Mouse (Mus musculus) bone marrow macrophage, adult 2 months (primary cell): ENCODE data around the gene Arl5c. TPM values are rescaled to one million over a fixed set of nuclear protein-coding genes. Genes with fewer than 3 reads are reported as not detected.

ENCODE experiments used
- H3K27ac ChIP-seq: 2 replicates; pipeline ENCODE4 v1.5.1; 2012; ENCODE audit warnings: low read depth, low read length; ENCODE audit not compliant: insufficient read depth
- H3K4me1 ChIP-seq: 2 replicates; pipeline ENCODE4 v1.6.1; 2012; ENCODE audit warnings: low read length; ENCODE audit not compliant: control insufficient read depth, insufficient read depth
- H3K4me3 ChIP-seq: 2 replicates; pipeline ENCODE4 v1.5.1; 2012; ENCODE audit warnings: mild to moderate bottlenecking, low read length, moderate library complexity; ENCODE audit not compliant: insufficient read depth
- CTCF ChIP-seq: IDR thresholded peaks from 2 replicates; pipeline ENCODE4 v1.5.1; 2012; ENCODE audit warnings: low read depth, mild to moderate bottlenecking, low read length, moderate library complexity
- POLR2A ChIP-seq: IDR thresholded peaks from 2 replicates; pipeline ENCODE4 v1.6.1; 2012; ENCODE audit warnings: mild to moderate bottlenecking, low read depth, low read length, borderline replicate concordance
- polyA plus RNA-seq: library from polyadenylated mRNA; stranded (reverse); fragments of >200 nt; gene quantifications from 2 replicates; pipeline ENCODE4 v1.2.4, GENCODE M21; 2012; ENCODE audit not compliant: missing spikeins, insufficient read depth, insufficient read length

The Arl5c gene
- polyA plus RNA-seq = 128 and 134 TPM in 2 replicates

DNA sequence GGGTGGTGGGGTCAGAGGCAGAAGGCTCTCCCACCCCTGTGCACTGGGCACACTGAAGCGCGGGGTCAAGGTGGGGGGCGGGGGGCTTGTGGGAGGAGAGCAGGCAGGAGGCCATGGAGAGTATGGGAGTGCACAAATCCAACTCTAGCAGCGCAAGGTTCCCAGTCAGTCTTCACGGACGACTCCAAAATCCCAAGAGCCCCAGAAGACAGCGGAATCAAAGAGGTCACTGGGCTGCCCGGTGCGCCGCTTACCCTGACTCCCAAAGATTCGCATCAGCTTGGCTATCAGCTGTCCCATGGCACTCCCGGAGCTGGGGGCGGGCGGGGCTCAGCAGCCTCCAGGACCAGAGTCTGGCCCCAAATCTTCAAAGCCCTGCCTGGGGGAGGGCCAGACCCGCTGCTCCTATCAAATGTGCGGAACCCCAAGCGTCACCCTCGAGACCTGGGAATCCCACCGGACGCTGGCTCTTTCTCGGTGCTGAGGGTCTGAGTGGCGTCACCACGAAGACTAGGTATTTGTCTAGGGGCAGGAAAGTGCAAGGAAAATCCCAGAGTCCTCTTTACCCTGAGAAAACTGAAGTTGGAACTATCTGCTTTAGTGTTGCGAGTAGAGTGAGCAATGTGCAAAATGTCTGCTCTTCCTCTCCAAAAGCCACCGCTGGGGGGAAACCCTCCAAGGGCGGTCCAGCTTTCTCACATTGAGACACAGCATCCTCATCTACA is at the start of gene Arl5c:
Gene Arl5c (minus strand): TSS at position 618 of the 725 bp plus-strand sequence.
- TF ChIP-seq POLR2A (no peak), CTCF (no peak; the same call in 1 of the 2 replicates)
- H3K4me3 ChIP-seq = peak within 1 kb of the TSS; percentile 76
- H3K27ac ChIP-seq = peak within 1 kb of the TSS; percentile 85
- peaks cover 49% of the 10 kb centered on the region for H3K4me1 ChIP-seq

DNA sequence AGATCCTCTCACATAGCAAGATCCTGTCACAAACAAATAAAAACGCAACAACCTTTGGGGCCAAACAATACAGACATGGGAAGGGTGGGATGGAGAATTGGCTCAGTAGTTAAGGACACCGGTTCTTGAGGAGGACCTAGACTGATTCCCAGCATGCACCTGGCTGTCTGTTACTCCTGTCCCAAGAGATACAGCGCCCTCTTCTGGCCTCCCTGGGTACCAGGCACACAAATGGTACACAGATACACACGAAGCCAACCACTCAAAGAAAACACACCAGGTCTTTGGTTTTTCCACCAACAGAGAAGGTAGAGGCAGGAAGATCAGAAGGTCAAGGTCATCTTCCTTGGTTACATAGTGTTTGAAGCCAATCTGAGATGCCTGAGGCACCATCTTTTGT is 49.6 kb upstream of the Arl5c start:
- Histone ChIP-seq H3K27ac (no peak overlapping the region), H3K4me3 (no peak overlapping the region), H3K4me1 (peaks cover 24% of the 10 kb centered on the region)
- TF ChIP-seq CTCF (peak; percentile 38; the same call in 1 of the 2 replicates), POLR2A (no peak)

DNA sequence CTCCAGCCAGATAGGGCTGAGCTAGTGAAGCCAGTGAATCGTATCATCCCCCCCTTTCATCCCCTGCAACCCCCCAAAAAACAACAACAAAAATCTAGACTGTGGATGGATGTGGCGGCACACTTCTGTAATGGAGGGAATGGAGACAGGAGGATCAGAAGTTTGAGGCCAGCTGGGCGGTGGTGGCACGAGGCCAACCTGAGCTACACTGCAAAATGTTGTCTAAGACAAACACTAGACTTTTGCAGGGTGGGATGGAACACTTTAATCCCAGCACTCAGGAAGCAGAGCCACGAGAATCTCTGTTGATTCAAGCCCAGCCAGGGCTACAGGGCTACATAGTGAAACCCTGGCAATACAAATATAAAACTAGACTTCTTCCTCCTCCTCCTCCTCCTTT is 48.1 kb upstream of the Arl5c start:
- TF ChIP-seq POLR2A (no peak), CTCF (no peak)
- H3K4me3 ChIP-seq = no peak overlapping the region
- H3K4me1 ChIP-seq = peaks cover 9% of the 10 kb centered on the region
- no peak overlapping the region for H3K27ac ChIP-seq

DNA sequence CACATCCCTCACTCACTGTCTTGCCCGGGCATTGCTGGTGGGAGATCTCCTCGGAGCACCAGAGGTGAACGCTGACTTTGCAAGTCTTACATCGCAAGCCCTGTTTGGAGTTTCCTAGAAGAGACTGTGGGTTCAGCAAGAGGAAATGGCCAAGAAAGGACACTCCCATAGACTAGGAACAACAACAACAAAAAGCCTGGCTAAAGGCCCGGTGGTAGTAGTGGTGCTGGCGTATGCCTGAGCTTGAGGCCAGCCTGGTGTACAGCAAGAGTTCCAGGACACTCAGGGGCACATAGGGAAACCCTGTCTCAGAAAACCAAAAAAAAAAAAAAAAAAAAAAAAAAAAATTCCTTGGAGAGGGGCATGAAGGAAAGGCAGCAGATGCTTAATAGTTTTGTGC is 46.8 kb upstream of the Arl5c start:
- Histone ChIP-seq H3K4me3 (no peak overlapping the region), H3K4me1 (peaks cover 9% of the 10 kb centered on the region), H3K27ac (no peak overlapping the region)
- TF ChIP-seq POLR2A (no peak), CTCF (no peak)

DNA sequence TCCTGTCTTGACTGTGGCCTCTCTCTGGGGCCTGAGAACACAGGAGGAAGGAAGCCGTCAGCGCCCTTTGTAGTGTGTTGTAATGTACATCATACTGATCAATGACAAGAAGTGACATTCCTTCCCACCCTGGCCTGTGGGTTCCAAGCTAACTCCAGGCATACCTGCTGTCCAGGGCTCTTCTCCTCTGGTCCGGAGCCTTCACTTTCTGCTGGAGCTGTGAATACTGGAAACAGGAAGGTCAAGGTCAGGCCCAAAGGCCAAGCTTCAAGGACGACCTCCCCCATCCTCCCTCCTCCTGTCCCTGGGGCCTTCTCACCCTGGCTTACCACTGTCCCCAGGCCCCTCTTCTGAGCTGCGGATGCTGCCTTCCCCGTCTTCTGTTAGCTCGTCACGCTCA is 45.0 kb upstream of the Arl5c start:
- Histone ChIP-seq H3K4me1 (peaks cover 12% of the 10 kb centered on the region), H3K4me3 (no peak overlapping the region), H3K27ac (no peak overlapping the region)
- TF ChIP-seq CTCF = no peak
- no peak for TF ChIP-seq POLR2A

DNA sequence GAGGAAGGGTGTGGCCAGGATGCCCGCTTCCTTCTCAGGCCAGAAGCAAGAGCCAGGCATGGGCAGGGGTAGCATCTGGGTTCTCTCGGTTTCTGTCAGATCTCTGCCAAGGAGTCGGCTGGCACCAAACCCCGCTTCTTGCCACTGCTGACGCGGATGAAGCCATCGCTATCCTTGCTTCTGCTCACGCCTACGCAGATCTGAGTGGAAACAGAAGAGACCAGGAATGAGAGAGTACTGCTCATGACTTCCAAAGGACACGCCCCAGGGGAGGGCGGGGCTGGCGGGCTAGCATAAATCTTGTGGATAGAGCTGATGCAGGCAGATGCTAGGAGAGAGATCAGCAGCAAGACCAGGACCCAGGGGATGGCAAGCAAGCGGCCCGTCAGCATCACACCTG is 41.9 kb upstream of the Arl5c start:
- H3K4me1 ChIP-seq = peaks cover 10% of the 10 kb centered on the region
- no peak overlapping the region for H3K4me3 ChIP-seq
- no peak for TF ChIP-seq CTCF
- no peak for TF ChIP-seq POLR2A
- no peak overlapping the region for H3K27ac ChIP-seq

DNA sequence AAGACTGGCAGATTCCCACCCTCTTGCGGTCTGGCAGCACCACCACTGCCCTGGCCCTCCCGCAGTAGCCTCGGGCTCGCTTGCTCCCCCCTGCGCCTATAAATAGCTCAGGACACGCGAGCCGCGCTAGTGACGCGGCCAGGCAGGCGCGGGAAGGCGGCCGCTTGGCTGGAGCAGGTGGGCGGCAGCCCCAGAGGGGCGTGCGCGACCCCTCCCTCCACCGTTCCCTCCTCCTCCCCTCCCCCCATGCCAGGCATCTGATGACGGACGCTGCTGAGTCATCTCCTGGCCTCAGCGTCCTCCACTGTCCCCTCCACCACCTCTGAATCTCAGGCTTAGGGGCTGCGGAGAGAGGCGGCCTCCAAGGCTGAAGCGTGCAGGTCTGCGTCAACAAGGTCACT is 40.0 kb upstream of the Arl5c start:
- H3K4me3 ChIP-seq = peak overlapping the region; percentile 19; the same call in 1 of the 2 replicates
- H3K27ac ChIP-seq = no peak overlapping the region

DNA sequence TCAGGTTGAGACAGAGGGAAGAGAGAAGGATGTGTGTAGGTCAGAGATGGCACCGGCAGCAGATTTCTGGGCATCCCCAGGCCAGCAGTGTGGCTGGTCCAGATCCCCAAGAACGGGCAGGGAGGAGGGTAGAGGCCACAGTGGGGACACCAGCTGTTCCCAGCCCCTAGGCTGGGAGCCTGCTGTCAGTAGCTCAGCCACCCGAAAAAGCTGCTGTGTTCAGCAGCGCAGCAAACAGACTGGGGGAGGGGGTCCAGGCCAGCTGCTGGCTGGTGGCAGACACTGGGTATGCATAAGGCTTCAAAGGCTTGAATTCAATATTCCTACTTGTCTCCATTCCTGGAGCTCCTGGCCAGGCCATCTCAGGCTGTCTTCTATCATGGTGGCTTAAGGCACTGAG is 38.9 kb upstream of the Arl5c start:
- H3K4me3 ChIP-seq = no peak overlapping the region

More for the DNA sequence above, 40.0 kb upstream of the Arl5c start:
- H3K4me1 ChIP-seq = peaks cover 3% of the 10 kb centered on the region
- TF ChIP-seq POLR2A = no peak
- no peak for TF ChIP-seq CTCF

DNA sequence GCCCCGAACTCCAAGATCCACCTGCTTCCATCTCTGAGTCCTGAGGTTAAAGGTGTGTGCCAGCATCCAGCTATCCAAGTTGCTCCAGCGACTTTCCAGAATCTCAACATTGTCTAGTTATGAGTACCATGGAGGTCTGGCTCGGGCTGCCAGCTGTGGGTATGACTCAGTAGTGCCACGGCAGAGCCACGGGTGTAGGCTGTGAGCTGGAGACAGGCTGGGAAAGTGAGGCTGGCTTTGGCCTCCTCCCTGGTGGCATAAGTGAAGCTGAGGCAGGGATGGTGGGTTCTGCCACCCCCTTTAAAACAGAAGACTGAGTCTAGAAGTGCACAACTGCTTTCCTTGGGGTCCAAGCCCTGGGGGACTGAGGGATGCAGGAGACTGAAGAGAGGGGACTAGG is 38.1 kb upstream of the Arl5c start:
- no peak for TF ChIP-seq POLR2A
- TF ChIP-seq CTCF = no peak
- no peak overlapping the region for H3K27ac ChIP-seq

More for the DNA sequence above, 38.9 kb upstream of the Arl5c start:
- Histone ChIP-seq H3K4me1 (peaks cover 3% of the 10 kb centered on the region), H3K27ac (no peak overlapping the region)
- TF ChIP-seq POLR2A (no peak), CTCF (no peak)

DNA sequence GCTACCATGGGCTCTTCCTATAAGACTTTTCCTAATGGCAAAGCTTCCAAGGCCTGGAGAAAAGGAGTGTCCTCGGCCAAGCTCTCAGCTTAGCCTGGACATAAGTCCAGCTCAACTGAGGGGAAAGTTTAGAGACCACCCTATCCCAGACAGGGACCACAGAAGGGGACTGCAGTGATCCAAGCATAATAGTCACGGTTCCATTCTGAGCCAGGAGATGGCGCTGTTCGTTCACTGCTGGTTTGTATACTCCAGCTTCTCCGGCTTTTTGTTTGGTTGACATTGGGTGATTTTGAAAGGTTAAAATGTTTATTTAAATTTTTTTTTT is 35.4 kb upstream of the Arl5c start:
- no peak overlapping the region for H3K4me3 ChIP-seq
- peaks cover 6% of the 10 kb centered on the region; the same call in 1 of the 2 replicates for H3K4me1 ChIP-seq
- no peak for TF ChIP-seq POLR2A
- TF ChIP-seq CTCF = peak; percentile 83
- no peak overlapping the region for H3K27ac ChIP-seq

More for the DNA sequence above, 38.1 kb upstream of the Arl5c start:
- peaks cover 3% of the 10 kb centered on the region for H3K4me1 ChIP-seq
- H3K4me3 ChIP-seq = no peak overlapping the region
